Mouse (Mus musculus) MEL (cell line): ENCODE measurements around the gene Tspan11. TPM values are rescaled to one million over a fixed set of nuclear protein-coding genes. Genes with fewer than 3 reads are reported as not detected.

Source experiments
- DNase-seq: peaks from one replicate; pipeline ENCODE4 v3.0.0; 2011; ENCODE audit warnings: low read depth, low spot score
- H3K27ac ChIP-seq: 2 replicates; pipeline ENCODE4 v1.5.1; 2012; ENCODE audit warnings: low read depth, mild to moderate bottlenecking, control low read depth, low read length, moderate library complexity; ENCODE audit not compliant: control insufficient read depth
- H3K27me3 ChIP-seq, 2 experiments: fragments of 150-350 bp in 1 of 2; sonication (generic) in 1 of 2; 2 replicates each; pipeline ENCODE4 v1.6.1; 2012; ENCODE audit warnings: low read length in 2 of 2, mild to moderate bottlenecking in 2 of 2, improper control_type of control experiment in 1 of 2, moderate library complexity in 1 of 2; ENCODE audit not compliant: insufficient read depth in 2 of 2, control insufficient read depth in 1 of 2
- H3K36me3 ChIP-seq, 2 experiments: 2 replicates each; pipeline ENCODE4 v1.6.1; 2012 to 2014; ENCODE audit warnings: low read length in 2 of 2, improper control_type of control experiment in 1 of 2, inconsistent platforms in 1 of 2, mild to moderate bottlenecking in 1 of 2; ENCODE audit not compliant: insufficient read depth in 2 of 2, control insufficient read depth in 1 of 2
- H3K4me1 ChIP-seq, 2 experiments: fragments of 150-350 bp in 1 of 2; sonication (generic) in 1 of 2; 2 replicates each; pipeline ENCODE4 v1.6.1; 2012; ENCODE audit warnings: low read length in 2 of 2, improper control_type of control experiment in 1 of 2, mild to moderate bottlenecking in 1 of 2; ENCODE audit not compliant: insufficient read depth in 2 of 2, control insufficient read depth in 1 of 2
- H3K4me3 ChIP-seq, 2 experiments: fragments of 150-350 bp in 1 of 2; sonication (generic) in 1 of 2; 2 replicates each; pipeline ENCODE4 v1.5.1; 2012; ENCODE audit warnings: low read depth in 2 of 2, low read length in 2 of 2, mild to moderate bottlenecking in 2 of 2, moderate library complexity in 2 of 2, control low read depth in 1 of 2, improper control_type of control experiment in 1 of 2; ENCODE audit not compliant: control insufficient read depth in 1 of 2, insufficient read depth in 1 of 2
- H3K79me2 ChIP-seq: 2 replicates; pipeline ENCODE4 v1.6.1; 2012; ENCODE audit warnings: mild to moderate bottlenecking, low read length, moderate library complexity; ENCODE audit not compliant: control insufficient read depth, poor library complexity, insufficient read depth
- H3K9ac ChIP-seq: 2 replicates; pipeline ENCODE4 v1.6.1; 2012; ENCODE audit warnings: low read depth, mild to moderate bottlenecking, control low read depth, low read length, moderate library complexity; ENCODE audit not compliant: control insufficient read depth, poor library complexity, severe bottlenecking
- H3K9me3 ChIP-seq: fragments of 150-350 bp; sonication (generic); replicated peaks from 2 replicates; pipeline ENCODE4 v1.6.1; 2012; ENCODE audit warnings: mild to moderate bottlenecking, low read length, improper control_type of control experiment, moderate library complexity; ENCODE audit not compliant: insufficient read depth
- CHD1 ChIP-seq: IDR thresholded peaks from 2 replicates; pipeline ENCODE4 v1.6.1; 2012; ENCODE audit warnings: low read depth, mild to moderate bottlenecking, inconsistent platforms, low read length, improper control_type of control experiment
- CHD2 ChIP-seq: IDR thresholded peaks from 2 replicates; pipeline ENCODE4 v1.6.1; 2011; ENCODE audit warnings: low read length, improper control_type of control experiment
- CTCF ChIP-seq, 3 experiments: IDR thresholded peaks in 2 of 3; conservative IDR thresholded peaks in 1 of 3; 2 replicates each; pipeline ENCODE4 v1.5.1; 2011 to 2012; ENCODE audit warnings: low read length in 3 of 3, low read depth in 2 of 3, mild to moderate bottlenecking in 2 of 3, improper control_type of control experiment in 1 of 3, inconsistent platforms in 1 of 3, mixed read lengths in 1 of 3, moderate library complexity in 1 of 3; ENCODE audit not compliant: control insufficient read depth in 1 of 3, insufficient read depth in 1 of 3, poor library complexity in 1 of 3, severe bottlenecking in 1 of 3
- E2F4 ChIP-seq: IDR thresholded peaks from 2 replicates; pipeline ENCODE4 v1.6.1; 2011; ENCODE audit warnings: low read depth, low read length, improper control_type of control experiment, borderline replicate concordance
- GATA1 ChIP-seq: IDR thresholded peaks from 2 replicates; pipeline ENCODE4 v1.6.1; 2011; ENCODE audit warnings: low read depth, low read length, improper control_type of control experiment
- HCFC1 ChIP-seq: IDR thresholded peaks from 2 replicates; pipeline ENCODE4 v1.6.1; 2012; ENCODE audit warnings: low read depth, mild to moderate bottlenecking, inconsistent platforms, low read length, improper control_type of control experiment, moderate library complexity
- MAFK ChIP-seq: IDR thresholded peaks from 2 replicates; pipeline ENCODE4 v1.6.1; 2011; ENCODE audit warnings: low read depth, mild to moderate bottlenecking, low read length, improper control_type of control experiment, borderline replicate concordance
- MAZ ChIP-seq: IDR thresholded peaks from 2 replicates; pipeline ENCODE4 v1.6.1; 2012; ENCODE audit warnings: low read depth, mild to moderate bottlenecking, inconsistent platforms, low read length, improper control_type of control experiment
- MEF2A ChIP-seq: IDR thresholded peaks from 2 replicates; pipeline ENCODE4 v1.6.1; 2014; ENCODE audit warnings: low read depth, mild to moderate bottlenecking, inconsistent platforms, low read length, improper control_type of control experiment; ENCODE audit not compliant: poor library complexity, insufficient replicate concordance, severe bottlenecking; ENCODE audit errors: extremely low read depth
- POLR2AphosphoS2 ChIP-seq: IDR thresholded peaks from 2 replicates; pipeline ENCODE4 v1.6.1; 2011; ENCODE audit warnings: low read length, improper control_type of control experiment
- POLR2AphosphoS5 ChIP-seq: IDR thresholded peaks from 2 replicates; pipeline ENCODE4 v1.6.1; 2012; ENCODE audit warnings: low read depth, borderline replicate concordance, mild to moderate bottlenecking, inconsistent platforms, low read length, moderate library complexity, mixed read lengths
- RAD21 ChIP-seq: IDR thresholded peaks from 2 replicates; pipeline ENCODE4 v1.6.1; 2011; ENCODE audit warnings: mild to moderate bottlenecking, low read depth, low read length, improper control_type of control experiment
- SIN3A ChIP-seq: IDR thresholded peaks from 2 replicates; pipeline ENCODE4 v1.6.1; 2012; ENCODE audit warnings: low read length, improper control_type of control experiment, inconsistent platforms
- SMC3 ChIP-seq: IDR thresholded peaks from 2 replicates; pipeline ENCODE4 v1.6.1; 2011; ENCODE audit warnings: low read depth, low read length, improper control_type of control experiment
- TAL1 ChIP-seq: IDR thresholded peaks from 2 replicates; pipeline ENCODE4 v1.6.1; 2012; ENCODE audit warnings: mild to moderate bottlenecking, inconsistent platforms, low read length, moderate library complexity, mixed read lengths
- TCF12 ChIP-seq: IDR thresholded peaks from 2 replicates; pipeline ENCODE4 v1.6.1; 2014; ENCODE audit warnings: low read depth, mild to moderate bottlenecking, inconsistent platforms, low read length, improper control_type of control experiment, moderate library complexity
- UBTF ChIP-seq: IDR thresholded peaks from 2 replicates; pipeline ENCODE4 v1.6.1; 2012; ENCODE audit warnings: low read depth, mild to moderate bottlenecking, inconsistent platforms, low read length, improper control_type of control experiment, moderate library complexity, borderline replicate concordance; ENCODE audit not compliant: insufficient read depth
- ZKSCAN1 ChIP-seq: IDR thresholded peaks from 2 replicates; pipeline ENCODE4 v1.6.1; 2012; ENCODE audit warnings: low read depth, mild to moderate bottlenecking, inconsistent platforms, low read length, improper control_type of control experiment, moderate library complexity
- polyA plus RNA-seq, 2 experiments: library from polyadenylated mRNA; stranded (reverse) in 1 of 2; unstranded in 1 of 2; fragments of >175 nt in 1 of 2; fragments of >200 nt in 1 of 2; gene quantifications; 2 replicates each; pipeline versions ENCODE4 v1.2.1 to v1.2.4; 2012; ENCODE audit warnings: low replicate concordance in 2 of 2, low read depth in 1 of 2; ENCODE audit not compliant: insufficient read length in 2 of 2, insufficient read depth in 1 of 2, missing spikeins in 1 of 2
- total RNA-seq: library from RNA; depleted of rRNA; stranded (reverse); fragments of 300-350 nt; gene quantifications from 2 replicates; pipeline ENCODE4 v1.2.3, GENCODE M21; 2012

The Tspan11 gene
- total and polyA plus RNA-seq, 3 experiments: not detected

DNA sequence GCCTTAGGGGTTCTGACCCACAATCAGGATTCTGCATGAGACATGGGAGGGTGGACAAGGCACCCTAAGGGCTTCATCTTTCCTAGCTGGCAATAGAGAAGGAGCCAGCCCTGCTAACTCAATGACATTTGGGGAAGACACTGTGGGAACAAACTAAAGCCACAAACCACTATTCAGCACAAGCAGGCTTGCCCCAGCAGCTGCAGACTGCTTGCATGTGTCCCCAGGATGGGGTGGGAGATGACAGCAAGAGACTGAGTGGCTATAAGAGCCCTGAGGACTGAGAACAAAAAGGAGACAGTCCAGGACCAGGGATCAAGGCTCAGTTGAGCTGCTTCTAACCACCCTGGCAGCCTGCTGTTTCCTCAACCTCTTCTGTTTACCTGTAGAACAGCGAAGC is 114.2 kb downstream of the Tspan11 start:
- H3K9ac ChIP-seq: no peak overlapping the region
- H3K36me3 ChIP-seq: no peaks in the 10 kb centered on the region
- no peaks in the 10 kb centered on the region for H3K9me3 ChIP-seq
- no peaks in the 10 kb centered on the region for H3K4me1 ChIP-seq
- no peak overlapping the region for H3K4me3 ChIP-seq
- no peaks in the 10 kb centered on the region for H3K79me2 ChIP-seq
- TF ChIP-seq SMC3: no peak
- no peak overlapping the region for H3K27ac ChIP-seq
- no peak for DNase-seq
- H3K27me3 ChIP-seq: no peaks in the 10 kb centered on the region

DNA sequence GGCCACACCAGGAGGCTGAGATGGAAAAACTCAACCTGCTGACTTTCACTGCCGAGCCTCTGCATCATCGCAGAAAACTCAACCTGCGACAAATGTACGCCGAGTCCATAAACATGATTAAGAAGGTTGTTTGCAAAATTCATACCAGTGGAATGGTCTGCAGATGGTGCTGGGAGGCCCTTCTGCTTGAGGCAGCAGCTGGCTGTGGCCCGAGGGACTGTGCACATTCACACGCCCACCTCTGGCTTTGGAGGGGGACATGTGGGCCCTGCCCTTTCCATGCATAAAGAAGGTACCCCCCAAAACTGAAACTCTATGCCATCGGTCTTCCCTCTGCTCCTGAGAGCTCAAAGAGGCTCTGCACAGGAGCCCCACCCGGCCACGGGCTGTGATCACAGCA is 114.7 kb downstream of the Tspan11 start:
- Histone ChIP-seq H3K36me3 (no peaks in the 10 kb centered on the region), H3K79me2 (no peaks in the 10 kb centered on the region), H3K4me1 (no peaks in the 10 kb centered on the region), H3K27ac (no peak overlapping the region), H3K4me3 (no peak overlapping the region), H3K9me3 (no peaks in the 10 kb centered on the region), H3K27me3 (no peaks in the 10 kb centered on the region), H3K9ac (no peak overlapping the region)
- DNase-seq: no peak
- TF ChIP-seq ZKSCAN1 (no peak), SMC3 (no peak), CHD1 (no peak), GATA1 (no peak), MAFK (no peak), TCF12 (no peak), CTCF (IDR thresholded peaks at IDR 0.05 in 2 of 3, conservative IDR thresholded peaks at IDR 0.05 in 1 of 3; ENCODE audit: control insufficient read depth in 1 of 3, insufficient read depth in 1 of 3, low read depth in 2 of 3, low read length in 3 of 3, poor library complexity in 1 of 3, severe bottlenecking in 1 of 3) (no peak), MAZ (no peak), HCFC1 (no peak), TAL1 (no peak), RAD21 (no peak), E2F4 (no peak), UBTF (no peak), MEF2A (no peak), POLR2AphosphoS2 (no peak), CHD2 (no peak), POLR2AphosphoS5 (no peak), SIN3A (no peak)
